Mouse (Mus musculus) heart, embryonic 13.5 days (tissue): ENCODE measurements around the gene Tchp. TPM values are rescaled to one million over a fixed set of nuclear protein-coding genes. Genes with fewer than 3 reads are reported as not detected.

Source experiments
- ATAC-seq: fragments of 200-750 bp; cut with Nextera tagmentation; 2 replicates; pipeline ENCODE4 v1.8.0; 2017; ENCODE audit warnings: moderate TSS enrichment; ENCODE audit not compliant: insufficient number of reproducible peaks, low FRiP score, low TSS enrichment; ENCODE audit errors: extremely low read depth
- H3K27ac ChIP-seq: fragments of 300-500 bp; sonication (generic); replicated peaks from 2 replicates; pipeline ENCODE4 v1.5.1; 2015; ENCODE audit warnings: moderate library complexity, mild to moderate bottlenecking, inconsistent platforms
- H3K27me3 ChIP-seq: fragments of 300-500 bp; sonication (generic); replicated peaks from 2 replicates; pipeline ENCODE4 v1.6.1; 2015; ENCODE audit warnings: mild to moderate bottlenecking, inconsistent platforms
- H3K36me3 ChIP-seq: fragments of 300-500 bp; sonication (generic); 2 replicates; pipeline ENCODE4 v1.6.1; 2015; ENCODE audit warnings: mild to moderate bottlenecking, inconsistent platforms
- H3K4me1 ChIP-seq: fragments of 300-500 bp; sonication (generic); 2 replicates; pipeline ENCODE4 v1.6.1; 2015; ENCODE audit warnings: inconsistent platforms
- H3K4me2 ChIP-seq: fragments of 300-500 bp; sonication (generic); 2 replicates; pipeline ENCODE4 v1.6.1; 2015; ENCODE audit warnings: inconsistent platforms, mild to moderate bottlenecking, moderate library complexity
- H3K4me3 ChIP-seq: fragments of 300-500 bp; sonication (generic); 2 replicates; pipeline ENCODE4 v1.5.1; 2015; ENCODE audit warnings: moderate library complexity, mild to moderate bottlenecking, inconsistent platforms
- H3K9ac ChIP-seq: fragments of 300-500 bp; sonication (generic); 2 replicates; pipeline ENCODE4 v1.6.1; 2015; ENCODE audit warnings: inconsistent platforms, mild to moderate bottlenecking, moderate library complexity
- H3K9me3 ChIP-seq: fragments of 300-500 bp; sonication (generic); 2 replicates; pipeline ENCODE4 v1.6.1; 2016; ENCODE audit warnings: inconsistent platforms
- WGBS: fragments of 180-500 bp; shearing (Covaris S2); methylation state at CpG from one replicate; pipeline ENCODE4 v1.1.7; 2015; ENCODE audit warnings: mixed read lengths; 5-methylcytosine and 5-hydroxymethylcytosine counted together
- polyA plus RNA-seq: library from polyadenylated mRNA; unstranded; fragments of >200 nt; fragmentation: Nextera tagmentation; extraction: Ambion mirVana; gene quantifications from 2 replicates; pipeline ENCODE4 v1.2.1, GENCODE M21; 2015

Tchp gene
- polyA plus RNA-seq, 1 experiment from 2014 or later: 8.1 TPM

DNA sequence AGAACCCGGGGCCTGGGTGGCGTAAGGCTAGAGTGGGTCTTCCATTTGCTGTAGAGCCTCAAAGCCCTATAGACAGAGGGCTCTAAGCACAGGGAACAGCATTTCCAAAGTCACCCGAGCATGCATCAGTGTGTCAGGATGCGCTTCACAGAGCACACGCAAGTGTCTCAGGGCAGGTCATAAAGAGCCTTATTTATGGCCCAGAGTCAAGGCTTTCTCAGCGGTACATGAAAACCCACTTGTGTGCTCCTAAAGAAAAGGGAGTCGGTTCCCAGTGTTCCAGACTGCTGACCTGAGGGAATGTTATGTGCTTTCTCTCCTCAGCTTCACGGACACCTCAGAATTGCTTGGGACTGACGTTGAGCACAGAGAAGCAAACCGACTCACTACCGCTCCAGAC, 13.2 kb downstream of the Tchp start:
- Histone ChIP-seq H3K9ac (no peak overlapping the region), H3K4me3 (no peak overlapping the region), H3K9me3 (no peaks in the 10 kb centered on the region), H3K4me1 (no peaks in the 10 kb centered on the region), H3K4me2 (no peak overlapping the region), H3K27ac (no peak overlapping the region), H3K27me3 (no peaks in the 10 kb centered on the region), H3K36me3 (peaks cover 86% of the 10 kb centered on the region)
- no peak for ATAC-seq
- WGBS: 87% methylated on average over 11 of the region's 11 CpGs

DNA sequence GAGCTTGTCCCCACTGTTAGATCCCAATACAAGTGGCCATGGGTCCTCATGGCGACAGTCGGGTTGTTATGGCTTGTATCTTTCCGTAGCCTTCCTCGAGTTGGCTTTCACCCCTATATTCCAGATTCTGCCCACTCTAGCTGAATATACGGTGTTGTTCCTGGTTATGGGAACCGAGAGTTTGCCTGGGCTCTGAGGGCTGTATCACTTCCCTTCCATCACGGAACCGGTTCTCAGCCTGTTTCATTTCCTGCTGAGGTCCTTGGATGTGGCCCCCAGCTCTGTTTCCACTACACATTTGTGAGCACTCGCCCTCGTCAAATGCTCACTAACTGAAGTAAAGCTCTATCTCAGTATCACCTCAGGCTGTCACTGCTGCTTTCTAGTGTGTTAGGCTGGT, 14.4 kb downstream of the Tchp start:
- Histone ChIP-seq H3K36me3 (peaks cover 82% of the 10 kb centered on the region), H3K4me3 (no peak overlapping the region), H3K4me2 (no peak overlapping the region), H3K9me3 (no peaks in the 10 kb centered on the region), H3K27ac (no peak overlapping the region), H3K4me1 (no peaks in the 10 kb centered on the region), H3K27me3 (no peaks in the 10 kb centered on the region), H3K9ac (no peak overlapping the region)
- ATAC-seq: no peak
- 84% methylated on average over 10 of the region's 10 CpGs for WGBS

DNA sequence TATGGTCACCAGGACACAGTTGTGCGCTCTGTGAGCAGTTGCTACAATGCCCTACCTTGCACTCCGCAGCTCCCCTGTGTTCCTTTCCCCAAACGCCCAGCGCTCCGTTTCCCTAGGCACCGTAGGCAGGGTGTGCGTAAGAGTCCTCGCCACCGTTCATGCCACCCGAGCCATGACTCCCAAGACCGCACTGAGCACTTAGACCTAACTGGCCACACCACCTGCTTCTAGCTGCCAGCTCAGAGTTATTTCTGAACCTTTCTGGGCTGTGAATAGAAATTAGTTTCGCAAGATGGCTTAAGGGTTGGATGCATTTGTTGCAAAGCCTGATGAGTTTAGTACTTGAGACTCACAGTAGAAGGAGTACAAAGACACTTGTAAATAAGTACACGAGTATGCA, 15.3 kb downstream of the Tchp start:
- WGBS: 91% methylated on average over 13 of the region's 13 CpGs
- Histone ChIP-seq H3K4me3 (no peak overlapping the region), H3K36me3 (peaks cover 82% of the 10 kb centered on the region), H3K4me2 (no peak overlapping the region), H3K27me3 (no peaks in the 10 kb centered on the region), H3K4me1 (no peaks in the 10 kb centered on the region), H3K27ac (no peak overlapping the region), H3K9ac (no peak overlapping the region), H3K9me3 (no peaks in the 10 kb centered on the region)
- ATAC-seq: no peak

DNA sequence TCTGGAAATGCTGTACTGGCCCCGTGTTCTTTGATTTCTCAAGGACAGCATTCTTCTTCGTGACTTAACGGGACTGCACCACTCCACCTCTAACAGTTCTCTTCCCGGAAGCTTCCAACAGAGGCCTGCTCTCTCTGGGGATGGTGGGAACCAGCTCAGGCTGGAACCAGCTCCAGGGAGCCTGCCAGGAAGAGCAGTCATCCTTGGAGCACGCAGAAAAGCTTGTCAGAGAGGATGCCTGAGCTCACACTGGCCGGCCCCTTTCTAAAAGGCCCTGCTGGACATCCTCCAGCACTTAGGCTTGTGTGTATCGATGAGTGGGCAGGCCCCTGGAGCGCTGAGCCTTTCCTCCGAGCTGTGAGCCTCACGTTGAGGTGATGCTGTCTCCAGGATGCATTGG, 20.6 kb downstream of the Tchp start:
- Histone ChIP-seq H3K4me3 (no peak overlapping the region), H3K9ac (no peak overlapping the region), H3K27me3 (no peaks in the 10 kb centered on the region), H3K27ac (no peak overlapping the region), H3K9me3 (no peaks in the 10 kb centered on the region), H3K4me2 (no peak overlapping the region), H3K4me1 (no peaks in the 10 kb centered on the region), H3K36me3 (peaks cover 85% of the 10 kb centered on the region)
- ATAC-seq: no peak
- 75% methylated on average over 10 of the region's 10 CpGs for WGBS

DNA sequence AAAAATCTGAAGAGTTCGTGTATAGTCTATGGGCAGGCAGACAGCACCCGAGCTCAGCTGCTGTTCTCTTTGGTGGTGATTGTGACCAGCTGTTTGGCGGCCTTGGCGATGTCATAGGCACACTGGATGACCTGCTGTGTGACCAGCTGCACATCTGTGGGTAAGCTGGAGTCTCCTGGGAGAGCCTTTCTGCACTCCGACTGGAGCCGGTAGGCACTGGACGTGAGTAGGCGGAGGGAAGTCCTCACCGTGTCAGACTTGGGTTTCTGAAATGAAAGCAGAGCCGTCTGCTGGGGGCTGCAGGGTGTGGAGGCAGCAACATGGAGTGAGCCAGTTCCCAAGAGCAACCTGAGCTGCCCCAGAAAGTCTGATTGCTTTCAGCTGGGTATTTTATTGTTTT, 22.6 kb downstream of the Tchp start:
- Histone ChIP-seq H3K4me2 (no peak overlapping the region), H3K9me3 (no peaks in the 10 kb centered on the region), H3K27ac (no peak overlapping the region), H3K4me3 (no peak overlapping the region), H3K27me3 (no peaks in the 10 kb centered on the region), H3K9ac (no peak overlapping the region), H3K4me1 (no peaks in the 10 kb centered on the region), H3K36me3 (peaks cover 90% of the 10 kb centered on the region)
- 73% methylated on average over 10 of the region's 10 CpGs for WGBS
- ATAC-seq: no peak

DNA sequence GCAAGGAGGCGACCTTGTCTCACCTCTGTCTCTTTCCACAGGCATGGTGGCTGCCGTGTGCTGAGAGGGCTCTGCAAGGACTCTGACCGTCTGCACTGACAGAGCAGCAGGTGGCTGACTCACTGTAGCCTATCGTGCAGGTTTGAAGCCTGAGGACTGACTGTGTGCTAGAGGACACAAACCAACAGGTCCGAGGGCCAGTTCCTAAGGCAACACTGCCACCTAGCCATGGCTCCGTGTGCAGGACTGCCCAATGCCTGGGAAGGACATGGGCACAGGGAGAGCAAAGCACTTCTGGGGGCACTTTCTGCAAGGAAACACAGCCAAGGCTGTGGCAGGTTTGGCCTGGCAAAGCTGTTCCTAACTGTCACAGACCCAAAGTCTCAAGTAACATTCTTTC, 23.9 kb downstream of the Tchp start:
- no peak overlapping the region for H3K4me3 ChIP-seq
- H3K9me3 ChIP-seq: no peaks in the 10 kb centered on the region
- no peak overlapping the region for H3K27ac ChIP-seq
- no peak overlapping the region for H3K4me2 ChIP-seq
- no peaks in the 10 kb centered on the region for H3K27me3 ChIP-seq
- WGBS: 55% methylated on average over 6 of the region's 6 CpGs
- ATAC-seq: no peak
- peaks cover 92% of the 10 kb centered on the region for H3K36me3 ChIP-seq
- no peak overlapping the region for H3K9ac ChIP-seq
- H3K4me1 ChIP-seq: no peaks in the 10 kb centered on the region

DNA sequence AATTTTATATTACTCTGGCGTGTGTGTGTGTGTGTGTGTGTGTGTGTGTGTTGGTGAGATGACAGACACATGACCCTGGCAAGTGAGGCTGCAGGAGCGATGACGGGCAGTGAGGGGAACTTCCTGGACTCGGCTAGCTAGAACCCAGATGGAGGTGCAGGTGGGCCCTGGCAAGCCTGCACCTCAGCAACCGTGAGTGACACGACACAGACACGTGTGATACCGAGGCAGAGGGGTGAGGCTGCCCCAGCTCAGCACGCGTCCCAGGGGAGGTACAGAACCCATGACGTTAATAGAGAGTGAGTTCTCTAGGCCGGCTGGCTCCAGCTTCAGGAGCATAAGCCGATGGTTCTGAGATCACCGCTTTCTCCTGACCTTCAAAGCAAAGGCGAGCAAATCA, 24.4 kb downstream of the Tchp start:
- Histone ChIP-seq H3K27me3 (no peaks in the 10 kb centered on the region), H3K9me3 (no peaks in the 10 kb centered on the region), H3K36me3 (peaks cover 95% of the 10 kb centered on the region), H3K9ac (no peak overlapping the region), H3K4me3 (no peak overlapping the region), H3K4me2 (no peak overlapping the region), H3K4me1 (peaks cover under 1% of the 10 kb centered on the region; the same call in 1 of the 2 replicates), H3K27ac (no peak overlapping the region)
- no peak for ATAC-seq
- 84% methylated on average over 15 of the region's 15 CpGs for WGBS

DNA sequence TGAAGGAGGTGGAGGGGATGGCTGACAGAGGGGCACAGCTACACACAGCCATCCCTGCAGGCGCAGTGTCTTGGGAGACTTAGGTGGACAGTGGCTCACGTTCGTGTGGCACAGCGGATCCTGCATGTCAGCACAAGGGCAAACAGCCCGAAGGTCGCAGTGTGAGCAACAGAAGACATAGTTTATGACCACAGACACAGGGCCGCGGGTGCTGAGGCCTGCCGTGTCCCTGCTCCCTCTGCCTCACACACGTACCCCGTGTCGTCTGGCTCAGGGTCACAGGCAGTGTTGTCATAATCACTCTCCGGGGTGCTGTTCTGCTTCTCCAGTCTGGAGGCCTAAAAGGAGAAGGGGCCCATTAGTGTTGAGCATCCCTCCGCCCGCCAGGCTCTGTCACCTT, 26.0 kb downstream of the Tchp start:
- WGBS: 91% methylated on average over 15 of the region's 15 CpGs
- Histone ChIP-seq H3K4me1 (peaks cover 16% of the 10 kb centered on the region), H3K36me3 (peaks cover 96% of the 10 kb centered on the region)

DNA sequence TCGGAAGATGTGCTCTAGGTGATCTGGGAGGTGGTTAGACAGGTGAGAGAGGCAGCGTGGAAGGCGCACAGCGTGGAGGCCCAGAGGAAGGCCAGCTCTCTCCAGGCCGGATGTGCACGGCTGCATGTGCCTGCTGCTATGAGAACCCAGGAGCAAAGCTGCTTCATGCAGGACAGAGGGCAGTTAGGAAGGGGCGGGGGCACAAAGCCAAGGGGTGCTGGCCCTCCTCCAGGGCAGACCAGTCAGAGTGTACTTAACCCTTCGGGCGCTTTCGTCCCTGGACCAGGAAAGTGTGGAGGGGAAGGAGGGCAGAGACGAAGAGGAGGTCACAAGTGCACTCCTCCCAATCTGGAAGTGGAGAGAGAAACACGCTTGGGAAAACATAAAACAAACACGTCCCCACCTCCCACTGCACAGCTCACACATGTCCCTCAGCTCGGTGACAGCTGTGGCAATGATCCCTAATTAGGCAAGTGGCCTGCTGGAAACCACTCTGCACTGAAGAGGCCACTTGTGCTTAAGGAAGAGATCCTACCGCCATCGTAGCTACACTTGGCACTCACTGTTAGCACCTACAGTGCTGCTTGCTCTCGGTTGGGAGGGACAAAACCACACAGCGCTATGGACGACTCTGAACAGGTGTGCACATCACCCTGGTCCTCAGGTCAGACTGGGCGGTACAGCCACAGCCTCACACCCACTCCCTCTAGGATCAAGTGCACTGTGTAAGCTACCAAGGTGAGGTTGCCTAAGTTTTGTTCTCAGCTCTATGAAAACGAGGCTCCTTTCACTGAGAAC, 29.7 kb downstream of the Tchp start:
- H3K4me3 ChIP-seq: no peak overlapping the region
- peaks cover 36% of the 10 kb centered on the region for H3K4me1 ChIP-seq
- H3K27ac ChIP-seq: peak overlapping the region; percentile 20; the same call in 1 of the 2 replicates
- H3K9ac ChIP-seq: no peak overlapping the region
- H3K36me3 ChIP-seq: peaks cover 90% of the 10 kb centered on the region
- no peaks in the 10 kb centered on the region for H3K9me3 ChIP-seq
- ATAC-seq: no peak
- WGBS: 75% methylated on average over 21 of the region's 21 CpGs
- H3K4me2 ChIP-seq: no peak overlapping the region
- H3K27me3 ChIP-seq: no peaks in the 10 kb centered on the region

More for the DNA sequence above, 26.0 kb downstream of the Tchp start:
- H3K9ac ChIP-seq: no peak overlapping the region
- no peak for ATAC-seq
- no peak overlapping the region for H3K4me2 ChIP-seq
- no peak overlapping the region for H3K27ac ChIP-seq
- no peaks in the 10 kb centered on the region for H3K27me3 ChIP-seq
- H3K9me3 ChIP-seq: no peaks in the 10 kb centered on the region
- no peak overlapping the region for H3K4me3 ChIP-seq

DNA sequence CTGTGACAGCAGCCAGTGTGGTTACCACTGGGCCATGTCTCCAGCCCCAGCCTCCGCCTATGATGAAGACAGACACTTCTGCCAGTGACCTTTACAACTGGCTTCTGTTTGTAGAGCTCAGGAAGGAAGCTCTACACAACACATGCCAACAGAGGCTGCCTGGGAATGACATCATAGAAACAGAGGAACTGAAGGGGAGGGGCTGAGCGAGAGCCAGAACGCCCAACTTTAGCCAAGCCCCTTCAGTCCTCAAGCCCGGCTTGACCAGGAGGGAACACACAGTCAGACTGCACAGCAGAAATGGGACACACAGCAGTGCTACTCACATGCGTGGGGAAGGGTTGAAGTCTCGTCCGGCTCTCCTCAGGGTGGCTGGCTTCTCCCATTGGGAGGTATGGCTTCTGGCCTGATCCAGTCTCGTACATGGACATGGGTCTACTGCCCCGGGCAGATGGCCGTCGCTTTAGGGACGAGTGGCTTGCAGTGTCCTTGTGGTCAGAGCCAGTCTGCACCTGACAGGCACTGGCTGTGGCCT, 31.2 kb downstream of the Tchp start:
- 0 out of 2 replicates have a peak, but pooled peaks have one; percentile 7 for ATAC-seq
- Histone ChIP-seq H3K9ac (peak overlapping the region; percentile 21; the same call in 1 of the 2 replicates), H3K4me1 (peaks cover 50% of the 10 kb centered on the region), H3K4me3 (no peak overlapping the region), H3K4me2 (no peak overlapping the region), H3K36me3 (peaks cover 90% of the 10 kb centered on the region), H3K27me3 (no peaks in the 10 kb centered on the region), H3K27ac (peak overlapping the region; percentile 53), H3K9me3 (no peaks in the 10 kb centered on the region)
- 73% methylated on average over 12 of the region's 12 CpGs for WGBS

DNA sequence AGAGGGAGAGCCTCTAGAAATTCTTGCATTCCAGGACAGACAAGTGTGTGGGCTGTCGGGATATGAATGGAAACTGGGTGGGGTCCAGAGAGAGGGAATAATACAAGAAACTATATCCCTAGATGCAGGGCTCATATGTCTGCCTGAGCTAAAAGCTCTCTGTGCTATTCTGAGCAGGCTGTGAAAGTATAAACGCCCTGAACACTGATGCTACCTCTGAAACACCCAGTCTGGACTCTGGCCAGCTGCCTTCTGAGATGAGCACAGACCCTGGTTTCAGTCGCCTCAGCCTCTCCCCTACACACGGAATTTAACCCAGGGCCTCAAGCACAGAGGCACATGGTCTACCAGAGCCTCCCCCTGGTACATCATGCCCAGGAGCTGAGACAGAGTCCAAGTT, 33.0 kb downstream of the Tchp start:
- Histone ChIP-seq H3K27ac (peak overlapping the region; percentile 56), H3K36me3 (peaks cover 92% of the 10 kb centered on the region), H3K9me3 (no peaks in the 10 kb centered on the region), H3K4me3 (no peak overlapping the region), H3K4me2 (no peak overlapping the region), H3K4me1 (peaks cover 60% of the 10 kb centered on the region), H3K27me3 (no peaks in the 10 kb centered on the region), H3K9ac (no peak overlapping the region)
- WGBS: 29% methylated on average over 4 of the region's 4 CpGs
- ATAC-seq: no peak

DNA sequence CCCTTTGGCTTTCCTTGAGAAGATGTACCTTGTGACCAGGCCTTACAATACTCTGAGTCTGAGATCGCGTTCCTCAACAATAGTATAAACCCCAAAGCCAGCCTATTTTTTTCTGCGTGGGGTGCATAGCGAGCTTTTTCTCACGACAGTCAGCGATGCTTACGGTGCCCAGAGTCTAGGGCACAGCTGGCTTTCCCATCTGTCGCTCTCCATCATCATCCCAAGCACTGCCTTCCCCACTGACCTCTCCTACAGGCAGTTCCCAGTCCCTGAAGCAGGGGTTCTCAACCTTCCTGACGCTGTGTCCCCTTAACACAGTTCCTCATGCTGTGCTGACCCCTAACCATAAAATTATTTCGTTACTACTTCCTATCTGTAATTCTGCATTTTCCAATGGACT, 35.0 kb downstream of the Tchp start:
- WGBS: 92% methylated on average over 10 of the region's 10 CpGs
- H3K4me2 ChIP-seq: no peak overlapping the region
- H3K9ac ChIP-seq: no peak overlapping the region
- ATAC-seq: no peak
- H3K9me3 ChIP-seq: no peaks in the 10 kb centered on the region
- H3K27ac ChIP-seq: 0 out of 2 replicates have a peak overlapping the region, but pooled peaks have one; percentile 5
- no peak overlapping the region for H3K4me3 ChIP-seq
- H3K27me3 ChIP-seq: no peaks in the 10 kb centered on the region
- H3K36me3 ChIP-seq: peaks cover 91% of the 10 kb centered on the region
- H3K4me1 ChIP-seq: peaks cover 59% of the 10 kb centered on the region
